Mouse (Mus musculus) heart, embryonic 14.5 days (tissue): ENCODE data around the gene Hectd1. TPM values are rescaled to one million over a fixed set of nuclear protein-coding genes. Genes with fewer than 3 reads are reported as not detected.
A peak's percentile ranks its signal among the peaks of the same experiment; 100 is the strongest.

ENCODE experiments used
- ATAC-seq: fragments of 200-750 bp; cut with Nextera tagmentation; 2 replicates; pipeline ENCODE4 v1.8.0; 2017; ENCODE audit warnings: low read depth, moderate TSS enrichment; ENCODE audit not compliant: insufficient number of reproducible peaks, insufficient read depth, low FRiP score
- H3K27ac ChIP-seq, 2 experiments: fragments of 200-500 bp in 1 of 2; fragments of 300-500 bp in 1 of 2; sonication (generic) in 1 of 2; replicated peaks in 1 of 2; 2 replicates each; pipeline ENCODE4 v1.5.1; 2012 to 2014; ENCODE audit warnings: low read depth in 2 of 2, low read length in 2 of 2, control low read depth in 1 of 2, mild to moderate bottlenecking in 1 of 2, mixed read lengths in 1 of 2; ENCODE audit not compliant: control insufficient read depth in 1 of 2, insufficient read depth in 1 of 2
- H3K27me3 ChIP-seq: fragments of 300-500 bp; sonication (generic); 2 replicates; pipeline ENCODE4 v1.6.1; 2014; ENCODE audit warnings: mild to moderate bottlenecking, low read length, control low read depth; ENCODE audit not compliant: control insufficient read depth, insufficient read depth
- H3K36me3 ChIP-seq: fragments of 300-500 bp; sonication (generic); 2 replicates; pipeline ENCODE4 v1.6.1; 2014; ENCODE audit warnings: mild to moderate bottlenecking, control low read depth, low read length, mixed read lengths; ENCODE audit not compliant: control insufficient read depth, insufficient read depth
- H3K4me1 ChIP-seq, 2 experiments: fragments of 200-500 bp in 1 of 2; fragments of 300-500 bp in 1 of 2; sonication (generic) in 1 of 2; 2 replicates each; pipeline ENCODE4 v1.6.1; 2012 to 2014; ENCODE audit warnings: low read length in 2 of 2, control low read depth in 1 of 2, mixed read lengths in 1 of 2; ENCODE audit not compliant: control insufficient read depth in 2 of 2, insufficient read depth in 2 of 2
- H3K4me2 ChIP-seq: fragments of 300-500 bp; sonication (generic); 2 replicates; pipeline ENCODE4 v1.6.1; 2014; ENCODE audit warnings: mild to moderate bottlenecking, low read length
- H3K4me3 ChIP-seq, 2 experiments: fragments of 200-500 bp in 1 of 2; fragments of 300-500 bp in 1 of 2; sonication (generic) in 1 of 2; 2 replicates each; pipeline ENCODE4 v1.5.1; 2012 to 2014; ENCODE audit warnings: low read length in 2 of 2, mild to moderate bottlenecking in 2 of 2, control low read depth in 1 of 2, low read depth in 1 of 2, moderate library complexity in 1 of 2; ENCODE audit not compliant: control insufficient read depth in 1 of 2, insufficient read depth in 1 of 2
- H3K9ac ChIP-seq: fragments of 300-500 bp; sonication (generic); 2 replicates; pipeline ENCODE4 v1.6.1; 2014; ENCODE audit warnings: mild to moderate bottlenecking, low read length
- H3K9me3 ChIP-seq: fragments of 300-500 bp; sonication (generic); 2 replicates; pipeline ENCODE4 v1.6.1; 2016; ENCODE audit warnings: low read length, control low read depth; ENCODE audit not compliant: control insufficient read depth
- WGBS: fragments of 180-500 bp; shearing (Covaris S2); extraction: QIAGEN DNeasy Blood & Tissue Kit; methylation state at CpG from one replicate; pipeline ENCODE4 v1.1.7; 2014; 5-methylcytosine and 5-hydroxymethylcytosine counted together
- polyA plus RNA-seq: library from polyadenylated mRNA; unstranded; fragments of >200 nt; fragmentation: Nextera tagmentation; extraction: Ambion mirVana; gene quantifications from 2 replicates; pipeline ENCODE4 v1.2.1, GENCODE M21; 2014

Hectd1 gene
- polyA plus RNA-seq, 1 experiment from 2014 or later: 43.3 TPM

GRCm38 (mm10) chr12:51850339-51850738, 21.0 kb upstream of the Hectd1 start:
- H3K4me2 ChIP-seq: no peak overlapping the region

GRCm38 (mm10) chr12:51849902-51850301, 20.6 kb upstream of the Hectd1 start:
- no peak for ATAC-seq
- Histone ChIP-seq H3K27me3 (no peaks in the 10 kb centered on the region), H3K27ac (no peak overlapping the region), H3K4me2 (no peak overlapping the region), H3K9ac (no peak overlapping the region), H3K4me1 (peaks cover 0 to 2% of the 10 kb centered on the region in 2 experiments; a peak in 1 of 4 replicates), H3K36me3 (no peaks in the 10 kb centered on the region), H3K9me3 (no peaks in the 10 kb centered on the region), H3K4me3 (no peak overlapping the region)
- 65% methylated on average over 2 of the region's 2 CpGs for WGBS

More at GRCm38 (mm10) chr12:51850339-51850738, 21.0 kb upstream of the Hectd1 start:
- H3K27ac ChIP-seq: no peak overlapping the region
- peaks cover 0 to under 1% of the 10 kb centered on the region in 2 experiments; a peak in 1 of 4 replicates for H3K4me1 ChIP-seq
- H3K4me3 ChIP-seq: no peak overlapping the region
- no peak overlapping the region for H3K9ac ChIP-seq
- no peaks in the 10 kb centered on the region for H3K27me3 ChIP-seq
- H3K9me3 ChIP-seq: no peaks in the 10 kb centered on the region
- WGBS: 84% methylated on average over 4 of the region's 4 CpGs
- H3K36me3 ChIP-seq: no peaks in the 10 kb centered on the region
- ATAC-seq: no peak

- H3K27me3 ChIP-seq: no peaks in the 10 kb centered on the region
- H3K4me1 ChIP-seq: peaks cover 2 to 13% of the 10 kb centered on the region in 2 experiments; a peak in 2 of 4 replicates
- H3K36me3 ChIP-seq: no peaks in the 10 kb centered on the region
- WGBS: 71% methylated on average over 9 of the region's 9 CpGs
- no peak overlapping the region; a peak in 1 of 4 replicates for H3K27ac ChIP-seq
- H3K9me3 ChIP-seq: no peaks in the 10 kb centered on the region
- no peak for ATAC-seq
- no peak overlapping the region for H3K4me2 ChIP-seq
- H3K9ac ChIP-seq: no peak overlapping the region
- H3K4me3 ChIP-seq: no peak overlapping the region
These were observed 18.8 kb upstream of the Hectd1 start for GRCm38 (mm10) chr12:51847953-51848680.

GRCm38 (mm10) chr12:51845261-51845660, 15.9 kb upstream of the Hectd1 start:
- Histone ChIP-seq H3K36me3 (no peaks in the 10 kb centered on the region), H3K9me3 (no peaks in the 10 kb centered on the region), H3K4me3 (peak overlapping the region in 1 of 2 experiments; percentile 50; a peak in 3 of 4 replicates), H3K27me3 (no peaks in the 10 kb centered on the region), H3K27ac (no peak overlapping the region), H3K4me1 (peaks cover 2 to 18% of the 10 kb centered on the region in 2 experiments; a peak in 2 of 4 replicates), H3K4me2 (peak overlapping the region; percentile 74), H3K9ac (no peak overlapping the region)
- ATAC-seq: no peak
- WGBS: 14% methylated on average over 1 of the region's 1 CpGs

- Histone ChIP-seq H3K36me3 (no peaks in the 10 kb centered on the region), H3K9me3 (no peaks in the 10 kb centered on the region), H3K9ac (peak overlapping the region; percentile 78), H3K27me3 (no peaks in the 10 kb centered on the region), H3K4me1 (peaks cover 2 to 18% of the 10 kb centered on the region in 2 experiments; a peak in 2 of 4 replicates), H3K27ac (peak overlapping the region; percentile 84 to 90), H3K4me3 (peak overlapping the region; percentile 50 to 80), H3K4me2 (peak overlapping the region; percentile 74)
- ATAC-seq: peak; percentile 93
- WGBS: under 1% methylated on average over 17 of the region's 17 CpGs
These were observed 15.5 kb upstream of the Hectd1 start for GRCm38 (mm10) chr12:51844771-51845256.

- peak overlapping the region; percentile 78 for H3K9ac ChIP-seq
These were observed 14.5 kb upstream of the Hectd1 start for GRCm38 (mm10) chr12:51843576-51844520.

More at GRCm38 (mm10) chr12:51843576-51844520, 14.5 kb upstream of the Hectd1 start:
- 0 out of 4 replicates have a peak overlapping the region, but pooled peaks have one; percentile 22 to 26 for H3K27ac ChIP-seq
- 29% methylated on average over 15 of the region's 15 CpGs for WGBS
- no peaks in the 10 kb centered on the region for H3K9me3 ChIP-seq
- H3K4me3 ChIP-seq: peak overlapping the region; percentile 50 to 80; a peak in 3 of 4 replicates
- H3K4me2 ChIP-seq: peak overlapping the region; percentile 74
- peaks cover 2 to 18% of the 10 kb centered on the region in 2 experiments; a peak in 2 of 4 replicates for H3K4me1 ChIP-seq
- H3K36me3 ChIP-seq: no peaks in the 10 kb centered on the region
- H3K27me3 ChIP-seq: no peaks in the 10 kb centered on the region
- no peak for ATAC-seq
